Mouse (Mus musculus) gastrocnemius, postnatal 14 days (tissue): ENCODE measurements around the gene Robo2. TPM values are rescaled to one million over a fixed set of nuclear protein-coding genes. Genes with fewer than 3 reads are reported as not detected.

Experiments
- DNase-seq: peaks from one replicate; pipeline ENCODE4 v3.0.0; 2021; ENCODE audit warnings: mixed read lengths
- intact Hi-C: fragments of 180-260 bp; cut with DNase I; formaldehyde crosslinking; loops from one replicate; pipeline ENCODE4 v1.15.1; 2025; ENCODE audit warnings: low total_unique reads
- total RNA-seq, 2 experiments: library from RNA; stranded (reverse); gene quantifications; 2 replicates each; pipeline ENCODE4 v1.2.3; 2021

Robo2 gene
- total RNA-seq, 2 experiments from 2014 or later = 2.0 to 4.2 TPM

DNA sequence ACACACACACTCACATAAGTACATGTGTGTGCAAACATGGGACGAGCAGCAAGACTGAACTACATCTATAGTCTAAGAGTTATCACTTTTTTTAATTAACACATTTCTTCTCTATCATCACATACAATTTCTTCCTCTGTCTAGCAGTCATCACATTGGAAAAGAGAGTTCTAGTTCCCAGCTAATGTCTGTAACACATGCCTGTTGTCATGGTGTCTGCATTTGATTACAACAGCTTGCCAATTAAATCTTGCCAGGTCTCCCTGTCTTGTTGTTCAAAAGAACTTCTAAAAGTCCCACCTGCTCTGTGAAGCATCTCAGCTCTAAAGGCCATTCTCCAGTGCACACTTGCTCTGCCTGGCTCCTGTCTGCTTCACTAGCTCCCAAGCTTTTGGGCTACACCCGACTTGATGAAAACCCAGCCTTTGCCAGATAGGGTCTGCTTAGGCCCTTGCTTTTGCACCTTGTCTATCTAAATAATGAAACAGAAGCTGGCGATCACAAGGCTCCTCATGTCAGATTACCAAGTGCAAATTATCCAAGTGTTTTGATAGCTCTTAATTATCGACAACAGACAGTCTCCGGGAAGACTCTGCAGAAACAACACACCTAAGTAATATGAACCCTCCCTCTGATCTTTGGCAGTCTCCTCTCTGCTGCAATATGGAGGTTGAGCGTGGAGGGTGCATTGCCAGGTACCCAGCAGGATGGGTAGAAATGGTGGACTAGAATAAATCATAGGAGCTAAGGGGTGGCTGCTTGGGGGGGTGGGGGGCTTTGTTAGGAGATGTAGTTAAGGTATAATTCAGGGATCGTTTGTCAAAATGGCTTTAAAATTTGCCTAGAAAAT is 186.0 kb downstream of the Robo2 start:
- no peak for DNase-seq
- intact Hi-C loops = no loop called here

DNA sequence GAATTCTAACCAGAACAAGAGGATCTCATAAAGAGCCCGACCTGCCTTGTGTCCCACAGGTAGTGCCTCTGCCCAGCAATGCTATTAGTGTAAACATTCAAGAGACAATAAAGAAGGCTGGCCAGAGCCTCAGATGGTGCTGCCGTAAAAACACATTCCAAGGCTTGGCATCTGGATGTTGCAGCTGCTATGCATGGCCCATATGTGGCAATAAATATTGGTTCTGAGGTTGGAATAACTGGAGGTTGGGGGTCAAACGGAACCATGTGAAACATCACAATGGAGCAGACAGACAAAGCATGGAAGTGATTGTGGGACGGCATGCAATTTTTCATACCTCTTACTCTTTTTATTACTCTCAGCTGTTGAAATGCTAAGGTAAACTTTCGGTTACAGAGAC is 189.1 kb downstream of the Robo2 start:
- intact Hi-C loops = no loop called here
- no peak for DNase-seq

DNA sequence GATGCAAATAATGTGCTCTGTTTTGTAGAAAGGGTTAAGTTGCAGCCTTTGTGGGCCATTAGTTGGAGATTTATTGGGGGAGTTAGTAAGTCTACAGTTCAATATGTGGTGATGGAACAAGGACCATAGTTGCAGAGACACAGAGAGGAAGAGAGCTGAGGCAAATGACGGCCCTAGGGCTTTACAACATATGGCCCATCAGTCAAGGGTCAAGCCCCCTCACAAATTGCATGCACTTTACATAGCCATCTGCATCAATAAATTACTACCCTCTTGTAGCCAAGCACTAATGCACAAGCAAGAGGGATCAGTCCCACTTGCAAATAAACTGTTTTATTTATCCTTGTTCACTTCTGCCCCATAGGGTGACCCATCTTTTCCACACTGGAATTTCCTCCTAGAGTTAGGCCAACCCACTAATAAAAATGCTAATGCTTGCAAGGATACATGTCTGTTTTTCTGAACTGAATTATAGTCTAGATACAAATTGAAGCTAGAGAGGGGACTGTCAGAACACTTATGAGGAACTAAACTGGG is 194.7 kb downstream of the Robo2 start:
- intact Hi-C loops = no loop called here
- no peak for DNase-seq

DNA sequence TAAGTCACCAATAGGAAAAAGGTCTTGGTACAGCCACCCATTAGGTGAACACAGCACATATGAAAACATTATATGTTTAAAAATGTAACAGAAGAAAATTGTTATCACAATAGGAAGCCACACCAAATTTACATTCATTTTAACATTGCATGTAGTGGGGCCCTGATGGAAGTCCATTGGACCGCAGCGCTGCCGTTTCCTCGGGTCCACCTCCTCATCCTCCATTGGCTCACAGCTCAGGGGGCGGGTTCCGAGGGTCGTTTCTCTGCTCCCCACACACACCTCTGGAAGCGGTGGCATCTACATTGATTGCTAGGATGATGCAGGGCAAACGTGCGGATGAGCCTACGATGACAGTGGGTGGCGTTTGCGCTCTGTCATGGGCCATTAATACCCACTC is 195.8 kb downstream of the Robo2 start:
- peak; percentile 8 for DNase-seq

DNA sequence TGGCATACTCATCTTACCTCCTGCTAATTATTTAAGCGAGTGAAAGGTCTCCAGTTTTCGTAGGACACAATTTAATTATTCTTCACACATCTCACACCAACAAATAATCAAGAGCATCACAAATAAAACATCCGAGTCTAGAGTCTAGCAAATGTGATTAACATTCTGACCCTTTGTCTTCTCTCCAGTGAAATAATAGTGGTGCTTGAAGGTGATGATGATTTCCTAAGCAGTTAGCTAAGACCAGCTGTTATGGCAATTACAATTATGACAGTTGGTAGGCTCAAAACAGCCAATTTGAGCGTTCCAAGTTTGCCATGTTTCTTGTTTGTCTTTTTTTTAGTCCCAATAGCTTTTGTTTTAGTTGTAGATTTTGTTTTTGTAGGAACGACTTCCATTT is 210.9 kb downstream of the Robo2 start:
- intact Hi-C loops = no loop called here
- DNase-seq = no peak

More for the DNA sequence above, 195.8 kb downstream of the Robo2 start:
- intact Hi-C loops = no loop called here

DNA sequence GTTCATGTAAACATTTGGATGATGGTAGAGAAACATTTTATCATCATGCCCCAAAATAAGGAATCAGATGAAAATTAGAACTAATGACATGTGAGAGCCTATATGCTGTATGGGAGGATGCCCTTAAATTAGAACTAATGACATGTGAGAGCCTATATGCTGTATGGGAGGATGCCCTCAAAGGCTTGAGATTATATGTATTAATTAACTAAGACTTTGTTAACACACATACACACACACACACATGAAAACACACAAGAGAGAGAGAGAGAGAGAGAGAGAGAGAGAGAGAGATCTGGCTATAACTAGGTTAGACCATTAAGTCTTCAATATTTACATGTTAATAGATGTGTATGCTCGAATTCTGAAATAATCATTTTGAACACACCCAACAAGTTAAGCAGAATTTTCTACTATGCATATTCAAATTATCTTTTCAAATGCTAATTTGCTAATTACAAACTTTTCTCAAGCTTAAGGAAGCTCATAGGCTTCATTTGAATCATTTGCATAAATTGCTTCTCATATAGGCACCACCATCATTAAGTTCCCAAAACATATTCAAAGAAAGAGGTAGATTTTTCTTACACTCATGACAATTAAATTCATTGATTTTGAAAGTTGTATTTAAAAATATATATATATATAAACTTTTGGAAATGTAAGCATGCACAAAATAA is 211.5 kb downstream of the Robo2 start:
- DNase-seq = no peak
- intact Hi-C loops = no loop called here

DNA sequence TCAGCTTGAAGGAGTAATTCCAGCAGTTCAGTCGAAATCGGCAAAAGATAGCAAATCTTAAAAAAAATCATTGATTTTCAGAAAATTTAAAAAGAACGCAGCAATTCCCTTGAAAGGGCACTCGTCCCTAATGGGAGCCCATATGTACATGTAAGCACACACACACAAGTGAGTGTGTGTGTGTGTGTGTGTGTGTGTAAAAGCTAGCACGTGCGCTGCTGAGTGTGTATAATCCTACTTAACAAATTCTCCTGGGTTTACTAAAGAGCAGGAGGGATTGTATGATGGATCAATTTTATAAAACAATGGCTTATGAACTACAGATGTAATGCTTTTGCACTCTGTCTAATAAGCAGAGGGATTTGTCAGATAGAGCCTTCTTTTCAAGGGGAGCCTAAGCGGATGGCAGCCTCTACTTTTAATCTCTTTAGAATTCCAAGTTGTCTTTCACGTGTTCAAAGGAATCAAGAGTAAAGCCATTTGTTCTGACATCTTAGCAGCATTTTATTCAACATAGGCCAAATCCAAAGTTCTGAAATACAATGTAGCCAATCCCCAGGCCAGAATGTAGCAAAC is 218.6 kb downstream of the Robo2 start:
- intact Hi-C loops = no loop called here
- DNase-seq = no peak

DNA sequence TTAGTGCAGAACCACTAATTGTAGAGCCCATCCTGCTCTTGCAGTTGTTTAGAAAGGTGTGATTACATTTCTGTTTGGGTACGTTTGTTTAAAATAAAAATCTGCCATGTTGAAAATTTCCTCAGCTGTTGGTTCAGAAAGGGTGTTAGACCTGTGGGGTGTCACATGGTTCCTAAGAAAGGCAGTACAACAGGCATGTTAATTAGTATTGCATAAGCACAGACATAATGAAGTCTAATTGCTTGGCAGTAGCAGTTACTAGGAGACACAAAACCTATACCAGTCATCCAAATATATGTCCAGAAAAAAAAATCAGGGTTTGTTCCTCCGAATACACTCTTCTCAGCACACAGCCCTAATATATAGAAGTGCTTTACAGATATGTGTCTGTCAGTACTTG is 220.0 kb downstream of the Robo2 start:
- DNase-seq = no peak
- intact Hi-C loops = no loop called here

DNA sequence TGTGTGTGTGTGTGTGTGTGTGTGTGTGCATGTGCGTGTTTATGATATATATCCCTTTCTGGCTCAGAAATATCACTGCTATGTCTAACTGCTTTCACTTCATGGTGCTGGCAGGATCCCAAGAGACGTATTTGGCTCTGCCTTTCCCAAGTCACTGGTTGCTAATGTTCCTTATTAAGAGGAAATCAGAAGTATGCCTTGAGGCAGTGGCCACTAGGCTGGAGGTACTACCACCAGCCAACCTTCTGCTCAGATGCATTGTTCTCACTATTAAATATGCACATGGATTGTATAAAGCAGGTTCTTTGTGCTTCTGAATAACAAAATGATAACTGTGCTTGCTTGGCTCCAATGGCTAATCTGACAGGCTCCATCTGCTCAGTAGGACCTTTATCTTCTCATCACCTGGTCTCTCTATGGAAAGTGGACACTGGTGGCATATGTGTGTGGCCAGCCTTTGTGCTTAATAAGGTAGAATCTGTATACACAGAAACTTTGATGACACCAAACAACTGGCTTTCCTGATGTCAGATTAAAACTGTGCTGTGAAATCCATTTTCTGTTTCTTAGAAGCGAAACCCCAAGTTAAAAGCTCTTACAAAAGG is 229.0 kb downstream of the Robo2 start:
- intact Hi-C loops = no loop called here
- DNase-seq = no peak

DNA sequence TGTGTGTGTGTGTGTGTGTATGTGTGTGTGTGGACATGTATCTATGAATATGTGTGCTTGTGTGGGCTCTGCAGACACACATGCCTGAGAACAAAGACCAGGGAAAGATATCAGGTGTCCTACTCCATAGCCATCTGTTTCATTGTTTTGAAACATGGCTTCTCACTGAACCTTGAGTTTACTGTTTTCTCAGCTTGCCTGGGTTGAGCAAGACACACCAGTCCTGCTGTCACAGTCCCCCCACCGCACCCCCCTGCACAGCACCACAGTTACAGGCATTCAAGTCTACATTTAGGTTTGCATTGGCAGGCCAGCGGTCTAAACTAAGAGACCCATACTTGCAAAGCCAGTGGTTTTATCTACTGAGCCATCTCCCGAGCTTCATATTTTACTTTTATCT is 239.0 kb downstream of the Robo2 start:
- intact Hi-C loops = no loop called here
- DNase-seq = no peak

DNA sequence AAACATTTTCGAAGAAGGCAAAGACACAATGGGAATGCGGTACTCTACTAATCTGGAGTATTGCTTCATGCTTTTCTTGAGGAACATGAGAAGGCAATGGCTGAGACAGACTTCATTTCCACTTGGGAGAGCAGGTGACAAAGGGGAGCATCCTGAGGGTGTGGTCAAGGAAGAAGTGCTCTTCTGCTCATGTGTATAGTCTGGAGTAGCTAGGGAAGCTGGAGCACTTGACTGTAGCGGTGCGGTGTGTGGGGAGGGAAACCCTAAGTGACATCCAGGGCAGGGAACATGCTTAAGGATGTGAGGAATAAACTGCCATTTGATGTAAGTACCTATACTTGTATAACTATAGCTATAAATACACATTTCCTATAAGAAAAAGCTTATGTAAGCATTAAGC is 242.0 kb downstream of the Robo2 start:
- DNase-seq = no peak
- intact Hi-C loops = no loop called here

DNA sequence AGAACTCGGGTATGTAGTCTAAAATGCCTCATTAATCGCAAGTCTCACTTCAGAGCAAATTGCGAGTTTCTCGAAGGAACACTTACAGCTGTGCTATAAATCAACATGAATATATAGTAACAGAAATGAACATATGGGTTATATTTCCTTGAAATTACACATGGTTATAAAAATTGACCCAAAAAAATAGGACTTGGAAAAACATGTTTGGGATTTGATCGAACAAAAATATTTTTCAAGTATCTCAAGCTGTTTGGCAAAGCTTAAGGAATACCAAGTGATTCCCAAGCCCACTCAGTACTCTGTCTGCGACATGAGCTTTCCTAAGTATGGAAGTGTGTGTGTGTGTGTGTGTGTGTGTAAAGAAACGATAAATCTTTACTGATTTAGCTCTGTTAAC is 242.5 kb downstream of the Robo2 start:
- intact Hi-C loops = no loop called here
- no peak for DNase-seq

DNA sequence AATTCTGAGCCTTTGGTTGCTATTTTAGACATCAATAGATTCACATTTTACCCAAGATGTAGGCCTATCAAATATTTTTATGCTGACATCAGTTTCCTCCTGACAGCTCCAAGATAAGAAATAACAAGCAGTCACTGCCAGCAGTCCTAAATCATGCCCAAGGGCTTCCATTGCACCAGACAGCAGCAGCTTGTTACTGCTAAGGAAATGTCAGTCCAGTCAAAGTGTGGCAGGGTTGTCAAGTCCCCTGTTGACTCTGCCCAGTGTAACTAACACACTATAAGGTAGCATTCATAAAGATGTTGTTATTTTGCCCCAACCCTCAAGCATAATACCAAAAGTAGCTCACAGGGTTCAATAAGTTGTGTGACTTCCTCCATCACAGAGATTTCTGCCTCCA is 243.8 kb downstream of the Robo2 start:
- intact Hi-C loops = no loop called here
- DNase-seq = no peak

DNA sequence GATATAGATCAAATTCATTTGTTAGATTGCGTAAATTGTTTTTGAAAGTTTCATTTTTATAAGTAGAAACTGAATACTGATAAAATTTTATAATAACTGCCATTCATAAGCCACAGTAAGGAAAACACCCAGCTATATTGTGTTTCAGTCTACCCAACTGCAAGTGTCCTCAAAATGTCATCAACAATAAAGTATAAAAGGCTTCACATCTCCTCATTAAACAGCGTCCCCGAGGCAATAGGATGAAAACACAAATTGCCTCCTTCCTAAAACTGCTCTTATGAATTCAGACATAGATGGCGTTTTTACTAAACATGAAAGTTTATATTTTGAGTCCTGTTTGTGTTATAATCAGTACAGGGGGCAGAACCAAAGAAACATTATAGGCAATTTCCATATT is 249.6 kb downstream of the Robo2 start:
- intact Hi-C loops = no loop called here
- no peak for DNase-seq

DNA sequence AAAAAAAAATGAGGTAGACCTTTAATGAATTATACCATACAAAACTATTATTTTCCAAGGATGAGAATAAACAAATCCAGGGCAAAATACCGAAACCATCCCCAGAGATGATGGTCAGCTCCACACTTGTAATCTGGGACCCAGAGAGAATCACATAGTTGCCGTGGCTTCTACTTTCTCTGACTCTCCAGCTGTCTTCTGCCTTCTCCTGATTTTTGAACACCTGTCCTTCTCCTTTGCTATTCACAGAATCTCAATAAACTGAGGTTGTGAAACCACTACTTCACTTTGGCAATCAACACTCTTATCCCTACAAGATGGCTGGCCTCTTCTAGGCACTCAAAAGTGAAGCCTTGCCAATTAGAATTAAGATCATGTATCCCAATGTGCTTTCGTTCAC is 252.4 kb downstream of the Robo2 start:
- intact Hi-C loops = no loop called here
- no peak for DNase-seq

DNA sequence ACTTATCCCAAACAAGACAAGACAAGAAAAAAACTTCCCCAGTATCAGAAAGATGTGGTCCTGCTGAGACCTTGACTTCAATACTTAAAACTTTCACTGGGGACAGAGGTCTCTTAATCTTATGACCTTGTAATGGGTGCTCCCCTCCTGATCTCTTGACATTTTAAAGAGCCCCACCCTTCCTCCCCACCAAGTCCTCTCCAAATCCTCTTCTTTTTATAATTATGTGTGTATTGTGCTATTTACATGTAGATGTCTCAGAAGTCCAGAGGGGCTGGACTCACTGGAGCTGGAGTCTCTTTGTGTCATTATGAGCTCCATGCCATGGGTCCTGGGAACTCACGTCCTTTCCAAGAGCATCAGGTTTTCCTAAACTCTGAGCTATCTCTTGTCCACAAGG is 275.4 kb downstream of the Robo2 start:
- intact Hi-C loops = no loop called here
- no peak for DNase-seq

DNA sequence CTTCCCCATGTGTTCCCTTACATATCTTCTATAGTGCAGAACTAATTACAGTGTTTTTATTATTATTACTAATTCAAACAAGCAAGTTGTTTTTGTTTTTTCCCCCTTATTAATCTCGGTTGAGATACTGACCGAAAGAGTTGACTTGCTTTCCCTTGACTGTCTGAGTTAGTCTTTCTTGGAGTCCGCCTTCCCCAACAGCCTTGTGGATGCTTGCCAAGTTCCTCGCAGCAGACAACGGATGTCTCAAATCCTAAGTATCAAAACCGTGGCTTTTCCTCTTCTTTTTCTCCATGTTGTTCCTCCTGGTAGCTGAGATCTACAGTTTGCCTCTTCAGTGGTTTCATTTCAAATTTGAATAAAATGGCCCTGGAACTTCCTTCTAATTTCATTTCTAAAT is 278.8 kb downstream of the Robo2 start:
- DNase-seq = peak; percentile 27
- intact Hi-C loops = no loop called here

DNA sequence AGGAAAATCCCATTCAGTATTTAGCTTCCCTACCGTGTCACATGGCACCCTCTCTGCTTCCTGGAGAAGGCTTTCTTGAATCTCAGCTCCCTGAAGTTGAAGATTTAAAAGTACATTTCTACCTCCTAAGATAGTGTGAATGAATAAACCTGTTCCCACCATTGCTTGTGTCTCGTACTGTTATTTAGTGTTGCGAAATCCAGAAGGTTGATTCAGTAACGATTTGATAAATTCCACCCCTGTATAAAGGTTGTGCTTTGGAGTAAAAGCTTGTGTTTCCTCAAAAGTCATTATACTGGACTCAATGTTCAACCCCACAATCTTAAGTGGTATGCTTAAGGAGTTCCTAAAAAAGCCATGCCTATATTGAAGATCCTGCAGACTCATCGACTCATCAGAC is 280.3 kb downstream of the Robo2 start:
- no peak for DNase-seq
- intact Hi-C loops = no loop called here

DNA sequence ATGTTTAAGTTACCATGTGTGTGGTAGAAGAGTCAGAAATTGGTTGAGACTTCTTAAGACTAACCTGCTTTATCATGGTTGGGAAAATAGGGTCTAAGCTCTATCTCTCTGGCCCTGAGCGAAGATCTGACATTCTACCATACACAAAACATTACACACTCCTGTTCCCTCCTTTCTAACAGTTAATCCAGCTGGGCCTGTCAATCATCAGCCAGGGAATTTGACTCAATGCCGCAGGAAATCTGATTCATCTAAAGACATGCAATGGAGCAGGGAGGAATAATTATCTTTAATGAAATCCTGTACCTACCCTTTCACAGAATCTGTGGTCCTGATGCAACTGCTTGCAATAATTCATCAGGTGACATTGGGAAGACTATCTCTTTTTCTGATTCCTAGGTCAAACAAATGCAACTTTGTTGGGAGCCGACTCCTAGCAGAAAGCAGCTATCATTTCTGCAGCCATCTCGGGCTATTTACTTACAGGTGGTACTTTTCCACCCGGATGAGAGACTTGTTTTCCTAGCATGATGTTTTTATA is 283.1 kb downstream of the Robo2 start:
- no peak for DNase-seq
- intact Hi-C loops = no loop called here

DNA sequence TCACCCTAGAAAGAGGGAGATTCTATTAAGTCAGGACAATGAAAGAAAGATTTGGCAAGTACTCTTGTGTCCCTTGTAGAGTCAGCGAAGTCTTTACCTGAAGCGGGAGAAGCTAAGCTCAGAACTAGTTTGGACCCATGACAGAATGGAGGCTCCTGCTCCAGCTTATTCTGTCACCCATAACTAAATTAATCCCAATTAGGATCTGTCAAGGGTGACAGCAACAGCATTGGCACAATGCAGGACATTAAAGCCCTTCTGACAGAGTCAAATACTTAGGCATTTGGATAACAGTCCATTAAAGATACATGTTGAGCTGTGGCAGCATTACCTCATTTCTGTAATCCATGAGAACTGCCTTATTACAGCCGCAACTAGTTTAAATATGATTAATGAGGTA is 298.5 kb downstream of the Robo2 start:
- DNase-seq = no peak
- intact Hi-C loops = loop anchor here (1.0 kb wide), 1 partner anchor 10 kb away; no protein-coding TSS in a partner anchor
